Mouse (Mus musculus): Measurements from ENCODE around the gene Tas1r3. TPM values are rescaled to one million over a fixed set of nuclear protein-coding genes. Genes with fewer than 3 reads are reported as not detected.

Gene Tas1r3
- polyA plus RNA-seq, 1 experiment from 2014 or later: 0.46 TPM

- no peak overlapping the region for H3K27ac ChIP-seq (ENCODE audit: low read depth, low read length)
- WGBS: 87% methylated on average over 4 of the region's 4 CpGs
Observed at GRCm38 (mm10) chr4:155833234-155833633, 29.9 kb downstream of the Tas1r3 start.

GRCm38 (mm10) chr4:155832321-155832720 is 30.8 kb downstream of the Tas1r3 start:
- WGBS: 58% methylated on average over 10 of the region's 10 CpGs
- Histone ChIP-seq H3K36me3 (ENCODE audit: control insufficient read depth, insufficient read depth, low read length) (no peaks in the 10 kb centered on the region; the same call in 1 of the 2 replicates), H3K9me3 (ENCODE audit: control insufficient read depth, low read length) (no peaks in the 10 kb centered on the region), H3K27ac (ENCODE audit: low read depth, low read length) (no peak overlapping the region), H3K4me2 (replicated peaks; ENCODE audit: low read depth, low read length) (peak overlapping the region; percentile 97), H3K4me3 (ENCODE audit: low read depth, low read length) (peak overlapping the region; percentile 90), H3K9ac (ENCODE audit: low read depth, low read length) (peak overlapping the region; percentile 90), H3K27me3 (ENCODE audit: control insufficient read depth, insufficient read depth, low read length) (no peaks in the 10 kb centered on the region), H3K4me1 (replicated peaks; ENCODE audit: control insufficient read depth, insufficient read depth, low read length) (peaks cover 4% of the 10 kb centered on the region; the same call in 1 of the 2 replicates)
- DNase-seq (ENCODE audit: low spot score): no peak
- no peak for ATAC-seq (ENCODE audit: low FRiP score)

More at GRCm38 (mm10) chr4:155833234-155833633, 29.9 kb downstream of the Tas1r3 start:
- no peaks in the 10 kb centered on the region for H3K9me3 ChIP-seq (ENCODE audit: control insufficient read depth, low read length)
- peaks cover 4% of the 10 kb centered on the region; the same call in 1 of the 2 replicates for H3K4me1 ChIP-seq (replicated peaks; ENCODE audit: control insufficient read depth, insufficient read depth, low read length)
- H3K9ac ChIP-seq (ENCODE audit: low read depth, low read length): no peak overlapping the region
- ATAC-seq (ENCODE audit: low FRiP score): no peak
- no peak overlapping the region for H3K4me2 ChIP-seq (replicated peaks; ENCODE audit: low read depth, low read length)
- H3K27me3 ChIP-seq (ENCODE audit: control insufficient read depth, insufficient read depth, low read length): no peaks in the 10 kb centered on the region
- H3K4me3 ChIP-seq (ENCODE audit: low read depth, low read length): no peak overlapping the region
- no peak for DNase-seq (ENCODE audit: low spot score)
- no peaks in the 10 kb centered on the region; the same call in 1 of the 2 replicates for H3K36me3 ChIP-seq (ENCODE audit: control insufficient read depth, insufficient read depth, low read length)

- Histone ChIP-seq H3K27ac (ENCODE audit: low read depth, low read length) (peak overlapping the region; percentile 86), H3K36me3 (ENCODE audit: control insufficient read depth, insufficient read depth, low read length) (no peaks in the 10 kb centered on the region; the same call in 1 of the 2 replicates), H3K4me1 (replicated peaks; ENCODE audit: control insufficient read depth, insufficient read depth, low read length) (peaks cover 4% of the 10 kb centered on the region; the same call in 1 of the 2 replicates), H3K4me3 (ENCODE audit: low read depth, low read length) (peak overlapping the region; percentile 90), H3K9me3 (ENCODE audit: control insufficient read depth, low read length) (no peaks in the 10 kb centered on the region), H3K9ac (ENCODE audit: low read depth, low read length) (peak overlapping the region; percentile 90), H3K27me3 (ENCODE audit: control insufficient read depth, insufficient read depth, low read length) (no peaks in the 10 kb centered on the region), H3K4me2 (replicated peaks; ENCODE audit: low read depth, low read length) (peak overlapping the region; percentile 97)
- DNase-seq (ENCODE audit: low spot score) (no peak), ATAC-seq (ENCODE audit: low FRiP score) (no peak; the same call in 1 of the 2 replicates)
- WGBS: 1% methylated on average over 25 of the region's 25 CpGs
Observed at GRCm38 (mm10) chr4:155831831-155832230, 31.3 kb downstream of the Tas1r3 start.

GRCm38 (mm10) chr4:155831205-155831766 is 31.9 kb downstream of the Tas1r3 start, which contains the start of gene Aurkaip1:
Gene Aurkaip1, plus strand, starts transcription at chr4:155831272.
- peak; percentile 99 for DNase-seq (ENCODE audit: low spot score)
- under 1% methylated on average over 49 of the region's 49 CpGs for WGBS
- Histone ChIP-seq H3K36me3 (ENCODE audit: control insufficient read depth, insufficient read depth, low read length) (no peaks in the 10 kb centered on the region; the same call in 1 of the 2 replicates), H3K4me1 (replicated peaks; ENCODE audit: control insufficient read depth, insufficient read depth, low read length) (peaks cover 4% of the 10 kb centered on the region; the same call in 1 of the 2 replicates), H3K27me3 (ENCODE audit: control insufficient read depth, insufficient read depth, low read length) (no peaks in the 10 kb centered on the region), H3K9me3 (ENCODE audit: control insufficient read depth, low read length) (no peaks in the 10 kb centered on the region), H3K4me2 (replicated peaks; ENCODE audit: low read depth, low read length) (peak within 1 kb of the TSS; percentile 97), H3K9ac (ENCODE audit: low read depth, low read length) (peak within 1 kb of the TSS; percentile 90), H3K27ac (ENCODE audit: low read depth, low read length) (peak within 1 kb of the TSS; percentile 86), H3K4me3 (ENCODE audit: low read depth, low read length) (peak within 1 kb of the TSS; percentile 90)
- peak; percentile 93 for ATAC-seq (ENCODE audit: low FRiP score)

GRCm38 (mm10) chr4:155830596-155830995 is 32.6 kb downstream of the Tas1r3 start:
- H3K27me3 ChIP-seq (ENCODE audit: control insufficient read depth, insufficient read depth, low read length): no peaks in the 10 kb centered on the region
- no peaks in the 10 kb centered on the region; the same call in 1 of the 2 replicates for H3K36me3 ChIP-seq (ENCODE audit: control insufficient read depth, insufficient read depth, low read length)
- H3K4me3 ChIP-seq (ENCODE audit: low read depth, low read length): peak overlapping the region; percentile 90; the same call in 1 of the 2 replicates
- H3K9ac ChIP-seq (ENCODE audit: low read depth, low read length): no peak overlapping the region
- WGBS: 60% methylated on average over 8 of the region's 8 CpGs
- H3K27ac ChIP-seq (ENCODE audit: low read depth, low read length): peak overlapping the region; percentile 60; the same call in 1 of the 2 replicates
- DNase-seq (ENCODE audit: low spot score) (no peak), ATAC-seq (ENCODE audit: low FRiP score) (no peak)
- H3K9me3 ChIP-seq (ENCODE audit: control insufficient read depth, low read length): no peaks in the 10 kb centered on the region
- H3K4me1 ChIP-seq (replicated peaks; ENCODE audit: control insufficient read depth, insufficient read depth, low read length): peaks cover 4% of the 10 kb centered on the region; the same call in 1 of the 2 replicates
- H3K4me2 ChIP-seq (replicated peaks; ENCODE audit: low read depth, low read length): peak overlapping the region; percentile 97; the same call in 1 of the 2 replicates

- H3K27me3 ChIP-seq (ENCODE audit: control insufficient read depth, insufficient read depth, low read length): no peaks in the 10 kb centered on the region
- DNase-seq (ENCODE audit: low spot score) (no peak), ATAC-seq (ENCODE audit: low FRiP score) (no peak)
- WGBS: 92% methylated on average over 4 of the region's 4 CpGs
- no peaks in the 10 kb centered on the region for H3K9me3 ChIP-seq (ENCODE audit: control insufficient read depth, low read length)
- H3K36me3 ChIP-seq (ENCODE audit: control insufficient read depth, insufficient read depth, low read length): no peaks in the 10 kb centered on the region; the same call in 1 of the 2 replicates
- H3K4me2 ChIP-seq (replicated peaks; ENCODE audit: low read depth, low read length): no peak overlapping the region
- H3K9ac ChIP-seq (ENCODE audit: low read depth, low read length): no peak overlapping the region
- H3K4me3 ChIP-seq (ENCODE audit: low read depth, low read length): no peak overlapping the region
- peaks cover 4% of the 10 kb centered on the region; the same call in 1 of the 2 replicates for H3K4me1 ChIP-seq (replicated peaks; ENCODE audit: control insufficient read depth, insufficient read depth, low read length)
- H3K27ac ChIP-seq (ENCODE audit: low read depth, low read length): no peak overlapping the region
Observed at GRCm38 (mm10) chr4:155829866-155830265, 33.3 kb downstream of the Tas1r3 start.

GRCm38 (mm10) chr4:155823443-155823842 is 39.7 kb downstream of the Tas1r3 start:
- Histone ChIP-seq H3K36me3 (ENCODE audit: control insufficient read depth, insufficient read depth, low read length) (peaks cover 26% of the 10 kb centered on the region), H3K27me3 (ENCODE audit: control insufficient read depth, insufficient read depth, low read length) (no peaks in the 10 kb centered on the region), H3K27ac (ENCODE audit: low read depth, low read length) (no peak overlapping the region; the same call in 1 of the 2 replicates), H3K9ac (ENCODE audit: low read depth, low read length) (no peak overlapping the region), H3K9me3 (ENCODE audit: control insufficient read depth, low read length) (no peaks in the 10 kb centered on the region), H3K4me2 (replicated peaks; ENCODE audit: low read depth, low read length) (no peak overlapping the region), H3K4me1 (replicated peaks; ENCODE audit: control insufficient read depth, insufficient read depth, low read length) (no peaks in the 10 kb centered on the region), H3K4me3 (ENCODE audit: low read depth, low read length) (no peak overlapping the region)
- WGBS: 95% methylated on average over 16 of the region's 16 CpGs
- no peak for ATAC-seq (ENCODE audit: low FRiP score)
- DNase-seq (ENCODE audit: low spot score): no peak

GRCm38 (mm10) chr4:155821025-155821424 is 42.1 kb downstream of the Tas1r3 start:
- H3K4me2 ChIP-seq (replicated peaks; ENCODE audit: low read depth, low read length): no peak overlapping the region
- no peaks in the 10 kb centered on the region for H3K4me1 ChIP-seq (replicated peaks; ENCODE audit: control insufficient read depth, insufficient read depth, low read length)
- H3K27me3 ChIP-seq (ENCODE audit: control insufficient read depth, insufficient read depth, low read length): no peaks in the 10 kb centered on the region
- DNase-seq (ENCODE audit: low spot score) (peak; percentile 48), ATAC-seq (ENCODE audit: low FRiP score) (no peak)
- H3K9ac ChIP-seq (ENCODE audit: low read depth, low read length): no peak overlapping the region
- 91% methylated on average over 7 of the region's 7 CpGs for WGBS
- H3K36me3 ChIP-seq (ENCODE audit: control insufficient read depth, insufficient read depth, low read length): peaks cover 35% of the 10 kb centered on the region
- H3K27ac ChIP-seq (ENCODE audit: low read depth, low read length): no peak overlapping the region
- no peak overlapping the region for H3K4me3 ChIP-seq (ENCODE audit: low read depth, low read length)
- no peaks in the 10 kb centered on the region for H3K9me3 ChIP-seq (ENCODE audit: control insufficient read depth, low read length)

GRCm38 (mm10) chr4:155817533-155817932 is 45.6 kb downstream of the Tas1r3 start:
- H3K4me2 ChIP-seq (replicated peaks; ENCODE audit: low read depth, low read length): no peak overlapping the region
- H3K9me3 ChIP-seq (ENCODE audit: control insufficient read depth, low read length): no peaks in the 10 kb centered on the region
- H3K9ac ChIP-seq (ENCODE audit: low read depth, low read length): no peak overlapping the region
- H3K4me1 ChIP-seq (replicated peaks; ENCODE audit: control insufficient read depth, insufficient read depth, low read length): peaks cover 7% of the 10 kb centered on the region
- no peaks in the 10 kb centered on the region for H3K27me3 ChIP-seq (ENCODE audit: control insufficient read depth, insufficient read depth, low read length)
- H3K4me3 ChIP-seq (ENCODE audit: low read depth, low read length): no peak overlapping the region
- DNase-seq (ENCODE audit: low spot score) (no peak), ATAC-seq (ENCODE audit: low FRiP score) (no peak)
- peaks cover 31% of the 10 kb centered on the region for H3K36me3 ChIP-seq (ENCODE audit: control insufficient read depth, insufficient read depth, low read length)
- no peak overlapping the region for H3K27ac ChIP-seq (ENCODE audit: low read depth, low read length)
- WGBS: 79% methylated on average over 4 of the region's 4 CpGs

Measured in hindbrain, embryonic 11.5 days (tissue).